Mouse (Mus musculus): ENCODE measurements around the gene Mto1.
A peak's percentile ranks its signal among the peaks of the same experiment; 100 is the strongest.
"Not testable (repeated sequence)": the region's sequence is repeated elsewhere in the genome, so short reads cannot be mapped to it uniquely, and the experiment has no call there.

Mto1 gene

GRCm38 (mm10) chr9:78476531-78477020, 28.6 kb downstream of the Mto1 start:
- DNase-seq: peak; percentile 22 to 38

GRCm38 (mm10) chr9:78477021-78477551, 29.1 kb downstream of the Mto1 start:
- DNase-seq: peak; percentile 35 to 39

- peak; percentile 15 to 27 for DNase-seq
These were observed 30.1 kb downstream of the Mto1 start for GRCm38 (mm10) chr9:78478009-78478605.

DNA sequence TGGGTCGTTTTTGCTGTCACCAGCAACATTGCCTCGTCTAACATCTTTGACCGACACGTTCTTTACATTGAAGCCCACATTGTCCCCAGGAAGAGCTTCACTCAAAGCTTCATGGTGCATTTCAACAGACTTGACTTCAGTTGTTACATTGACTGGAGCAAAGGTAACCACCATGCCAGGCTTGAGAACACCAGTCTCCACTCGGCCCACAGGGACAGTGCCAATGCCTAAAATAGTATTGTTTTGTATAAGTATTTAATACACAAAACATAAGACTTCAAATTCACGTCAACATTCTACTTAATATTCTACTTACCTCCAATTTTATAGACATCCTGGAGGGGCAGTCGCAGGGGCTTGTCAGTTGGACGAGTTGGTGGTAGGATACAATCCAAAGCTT, 31.3 kb downstream of the Mto1 start:
- peak; percentile 17 to 18 for DNase-seq

DNA sequence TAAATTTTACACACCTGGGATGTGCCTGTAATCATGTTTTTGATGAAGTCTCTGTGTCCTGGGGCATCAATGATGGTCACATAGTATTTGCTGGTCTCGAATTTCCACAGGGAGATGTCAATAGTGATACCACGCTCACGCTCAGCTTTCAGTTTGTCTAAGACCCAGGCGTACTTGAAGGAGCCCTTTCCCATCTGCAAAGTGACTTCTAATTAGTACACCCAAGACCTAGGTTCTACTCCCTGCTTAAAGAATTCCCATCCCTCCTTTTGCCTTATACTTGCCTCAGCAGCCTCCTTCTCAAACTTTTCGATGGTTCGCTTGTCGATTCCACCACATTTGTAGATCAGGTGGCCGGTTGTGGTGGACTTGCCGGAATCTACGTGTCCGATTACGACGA, 32.2 kb downstream of the Mto1 start:
- DNase-seq: not testable (repeated sequence)

DNA sequence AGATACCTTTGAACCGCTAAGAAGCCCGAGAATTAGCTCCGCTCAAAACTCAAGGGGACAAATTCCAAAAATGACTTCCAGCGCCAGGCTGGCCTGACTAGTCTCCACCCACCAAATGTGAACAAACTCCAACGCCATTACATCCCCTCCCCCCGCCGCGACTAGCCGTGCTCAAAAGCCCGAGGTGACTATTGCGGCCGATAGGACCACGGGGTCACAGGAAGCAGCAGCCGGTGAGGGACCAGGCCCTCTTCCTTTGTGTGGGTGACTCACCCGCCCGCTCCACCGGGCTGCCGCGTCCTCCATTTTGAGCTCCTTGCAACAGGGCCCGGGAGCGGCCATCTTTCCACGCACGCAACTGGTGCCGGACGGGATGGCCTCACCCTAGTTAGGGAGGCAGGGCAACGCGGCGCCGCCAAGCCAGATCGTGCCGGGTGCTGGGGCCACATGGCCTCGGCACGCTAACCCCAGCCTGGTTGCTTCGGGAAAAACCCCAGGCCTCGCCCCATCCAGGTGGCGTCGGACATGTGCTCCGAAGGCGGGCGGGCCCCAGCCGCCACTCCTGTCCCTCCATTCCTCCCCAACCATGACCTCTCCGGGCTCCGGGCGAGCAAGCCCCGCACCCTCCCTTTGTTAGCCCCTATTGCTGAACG, 32.8 kb downstream of the Mto1 start:
- peak; percentile 87 to 88 for DNase-seq

- DNase-seq: peak; percentile 96 to 97
These were observed 33.7 kb downstream of the Mto1 start for GRCm38 (mm10) chr9:78481423-78482331.

- DNase-seq: no peak
These were observed 34.4 kb downstream of the Mto1 start for GRCm38 (mm10) chr9:78482386-78482785.

DNA sequence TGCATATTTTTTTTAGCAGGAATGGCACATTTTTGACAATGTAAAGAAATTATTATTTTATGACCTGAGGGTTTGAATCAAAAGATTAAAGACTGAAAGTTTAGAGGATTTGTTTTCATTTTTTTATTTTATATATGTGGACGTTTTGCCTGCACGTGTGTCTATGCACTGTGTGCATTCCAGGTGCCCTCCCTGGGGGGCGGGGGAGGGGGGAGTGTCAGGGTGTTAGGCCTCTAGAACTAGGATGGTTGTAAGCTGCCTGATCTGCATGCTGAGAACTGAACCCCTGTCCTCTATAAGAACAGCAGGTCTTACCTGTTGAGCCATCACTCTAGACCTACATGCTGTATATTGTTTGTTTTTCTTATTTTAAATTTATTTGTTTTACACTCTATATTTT, 36.7 kb downstream of the Mto1 start:
- no peak for DNase-seq

DNA sequence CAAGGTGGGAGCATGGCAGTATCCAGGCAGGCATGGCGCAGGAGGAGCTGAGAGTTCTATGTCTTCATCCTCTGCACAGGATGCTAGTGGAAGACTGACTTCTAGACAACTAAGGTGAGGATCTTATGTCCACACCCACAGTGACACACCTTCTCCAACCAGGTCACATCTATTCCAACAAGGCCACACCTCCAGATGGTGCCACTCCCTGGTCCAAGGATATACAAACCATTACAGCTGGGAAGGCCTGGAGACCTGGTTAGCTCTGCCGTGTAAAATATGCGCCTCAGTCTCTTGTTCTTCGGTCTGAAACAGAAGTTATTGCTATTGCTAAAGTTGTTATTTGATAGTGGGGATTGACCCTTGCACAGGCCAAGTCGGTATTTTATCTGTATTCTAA, 40.0 kb downstream of the Mto1 start:
- DNase-seq: not testable (repeated sequence)

DNA sequence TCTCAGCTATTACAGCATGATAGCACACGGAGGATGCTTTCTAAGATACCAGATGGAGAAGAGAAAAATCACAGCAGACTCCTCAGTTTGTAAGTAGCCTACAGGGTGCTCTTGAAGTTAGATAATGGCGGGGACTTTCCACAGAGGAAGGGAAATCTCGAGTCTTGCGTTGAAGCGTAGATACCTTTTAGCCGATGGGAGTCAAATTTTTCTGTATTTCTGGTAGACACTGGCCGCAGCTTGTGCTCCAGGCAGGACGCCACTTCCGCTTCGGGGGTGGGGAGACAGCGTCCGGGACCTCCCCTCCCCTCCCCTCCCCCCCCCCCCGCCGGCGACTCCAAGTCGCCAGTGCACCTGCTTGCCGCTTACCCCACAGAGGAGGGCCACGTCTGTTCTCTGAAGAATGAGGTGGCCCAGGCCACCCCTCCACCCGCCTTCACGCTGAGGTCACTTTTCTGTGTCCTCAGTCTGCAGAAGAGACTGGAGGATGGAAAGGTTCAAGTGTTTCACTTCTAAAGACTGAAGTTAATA, 40.9 kb downstream of the Mto1 start, which contains the start of gene Eef1a1:
Gene Eef1a1, minus strand, starts transcription at position 262 of the 531 bp plus-strand sequence.
- DNase-seq: peak; percentile 76

- no peak for DNase-seq
These were observed 43.2 kb downstream of the Mto1 start for GRCm38 (mm10) chr9:78491169-78491568.

DNA sequence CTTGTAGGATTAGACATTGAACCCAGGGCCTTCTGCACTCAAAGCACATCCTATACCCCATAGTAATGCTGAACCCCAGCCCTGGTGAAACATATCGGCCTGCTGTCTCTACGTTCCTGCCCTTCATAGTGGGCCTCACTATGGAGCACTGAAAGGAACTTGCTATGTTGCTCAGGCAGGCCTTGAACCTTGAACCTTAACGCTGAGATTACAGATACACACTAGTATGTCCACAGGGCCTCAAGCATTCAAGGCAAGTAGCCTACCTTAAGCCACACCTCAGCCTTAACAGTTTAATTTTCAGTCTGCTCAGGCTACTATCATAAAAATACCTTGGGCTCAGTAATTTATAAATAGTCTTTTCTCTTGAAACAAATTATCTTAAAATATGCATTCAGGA, 44.2 kb downstream of the Mto1 start:
- no peak for DNase-seq

GRCm38 (mm10) chr9:78493171-78493570, 45.2 kb downstream of the Mto1 start:
- DNase-seq: no peak

DNA sequence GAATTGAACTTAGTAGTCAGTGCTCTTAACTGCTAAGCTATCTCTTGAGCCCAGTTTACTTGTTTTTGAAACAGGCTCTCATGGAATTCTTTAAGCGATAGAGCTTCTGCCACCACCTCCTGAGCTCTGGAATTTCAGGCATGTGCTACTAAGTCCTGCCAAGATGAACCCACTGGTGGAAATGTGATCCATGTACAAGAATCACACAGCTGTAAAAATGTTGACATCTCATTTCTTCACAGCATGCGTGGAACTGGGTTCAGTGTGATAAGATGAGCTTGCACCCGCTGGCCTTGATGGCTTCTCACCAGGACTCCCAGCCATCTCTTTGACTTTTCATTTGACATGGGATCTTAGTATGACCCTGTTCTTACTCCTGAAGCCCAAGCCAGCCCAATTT, 52.4 kb downstream of the Mto1 start:
- DNase-seq: no peak

GRCm38 (mm10) chr9:78501284-78501683, 53.3 kb downstream of the Mto1 start:
- no peak for DNase-seq

DNA sequence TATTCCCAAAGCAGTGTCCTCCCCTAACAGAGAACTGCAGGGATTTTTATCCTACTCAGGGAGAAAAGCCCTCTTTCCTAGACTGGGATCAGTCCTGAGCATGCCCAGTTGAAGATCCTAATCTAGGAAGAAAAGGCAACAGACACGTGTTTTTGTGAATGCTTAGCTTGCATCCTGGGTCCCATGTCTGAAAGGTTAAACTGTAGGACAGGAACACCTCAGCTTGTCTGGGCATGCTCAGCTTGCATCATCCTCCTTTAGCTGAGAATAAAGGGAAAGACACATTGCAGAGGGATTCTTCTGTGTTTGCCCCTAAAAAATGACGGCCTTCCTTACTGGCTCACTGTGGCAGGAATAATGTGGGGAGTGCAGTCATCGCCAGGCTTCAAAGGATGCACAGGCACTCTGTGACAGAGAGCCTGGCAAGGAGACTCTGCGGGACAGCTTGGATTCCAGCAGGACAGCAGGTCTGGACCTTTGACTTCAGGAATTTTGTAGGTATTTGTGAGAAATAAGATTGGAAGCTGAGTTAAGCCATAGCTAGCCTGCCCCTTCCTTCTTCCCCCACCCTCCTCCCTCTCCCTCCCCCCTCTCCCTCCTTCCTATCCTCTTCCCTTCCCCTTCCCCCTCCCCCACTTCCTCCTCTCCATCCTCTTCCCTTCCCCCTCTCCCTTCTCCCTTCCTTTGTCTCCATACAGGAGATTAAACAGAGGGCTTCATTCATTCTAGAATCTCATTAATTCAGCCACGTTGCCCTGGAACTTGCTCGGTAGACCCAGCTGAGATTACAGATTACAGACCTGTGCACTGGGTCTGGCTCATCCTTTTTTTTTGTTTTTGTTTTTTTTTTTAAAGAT, 55.4 kb downstream of the Mto1 start:
- no peak for DNase-seq

DNA sequence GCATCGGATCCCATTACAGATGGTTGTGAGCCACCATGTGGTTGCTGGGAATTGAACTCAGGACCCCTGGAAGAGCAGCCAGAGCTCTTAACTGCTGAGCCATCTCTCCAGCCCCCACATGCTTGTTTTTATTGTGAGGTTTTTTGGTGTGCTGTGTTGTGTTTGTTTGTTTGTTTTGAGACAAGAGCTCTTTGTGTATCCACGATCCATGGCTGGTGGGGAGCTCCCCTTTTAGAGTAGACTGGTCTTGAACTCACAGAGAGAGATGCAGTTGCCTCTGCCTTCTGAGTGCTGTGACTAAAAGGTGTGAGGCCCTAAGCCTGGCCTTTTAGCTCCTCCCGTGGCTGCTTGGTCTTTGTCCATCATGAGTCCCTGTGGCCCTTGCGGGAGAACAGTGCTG, 56.1 kb downstream of the Mto1 start:
- DNase-seq: no peak

GRCm38 (mm10) chr9:78504679-78505078, 56.7 kb downstream of the Mto1 start:
- no peak for DNase-seq

GRCm38 (mm10) chr9:78505223-78505622, 57.2 kb downstream of the Mto1 start:
- no peak for DNase-seq

DNA sequence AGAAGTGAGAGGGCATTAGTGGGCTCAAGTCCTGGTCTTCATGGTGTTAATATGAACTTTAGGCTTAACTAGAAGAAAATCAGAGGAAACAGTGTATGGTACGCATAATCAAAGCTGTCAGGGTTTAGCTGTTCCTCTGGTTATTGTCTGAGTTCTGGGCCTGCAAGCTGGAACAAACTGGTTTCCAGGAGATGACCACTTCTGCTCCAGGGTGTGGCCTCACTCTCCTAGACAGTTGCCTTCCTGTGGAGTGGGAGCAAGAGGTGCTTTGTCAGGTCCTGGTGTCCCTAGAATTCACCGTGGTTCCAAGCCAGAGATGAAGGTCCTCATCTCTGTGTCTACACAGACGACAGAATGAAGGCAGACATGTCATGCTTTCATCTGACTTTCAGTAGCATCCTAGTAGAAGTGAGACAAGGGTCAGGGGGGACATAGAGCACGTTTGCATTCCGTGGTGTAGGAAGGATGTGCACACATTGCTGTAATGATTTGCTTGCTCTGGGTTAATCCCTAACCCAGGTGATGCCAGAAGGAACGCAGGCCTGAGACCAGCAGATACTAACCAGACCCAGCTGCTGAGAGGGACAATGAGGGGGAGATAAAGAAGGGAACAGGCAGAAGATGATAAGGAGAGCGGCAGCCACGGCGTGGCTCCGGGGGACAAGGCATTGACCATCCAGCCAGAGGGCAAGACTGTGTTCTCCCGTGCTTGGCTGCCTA, 58.2 kb downstream of the Mto1 start:
- no peak for DNase-seq
